Mouse (Mus musculus) stomach, postnatal 0 days (tissue): ENCODE data around the gene Ivns1abp. TPM values are rescaled to one million over a fixed set of nuclear protein-coding genes. Genes with fewer than 3 reads are reported as not detected.

ENCODE experiments used
- ATAC-seq: fragments of 200-750 bp; cut with Nextera tagmentation; 2 replicates; pipeline ENCODE4 v1.8.0; 2017; ENCODE audit not compliant: low FRiP score, low TSS enrichment
- DNase-seq: peaks from one replicate; pipeline ENCODE4 v3.0.0-alpha.2; 2016; ENCODE audit warnings: low spot score
- H3K27ac ChIP-seq: fragments of 300-500 bp; sonication (generic); replicated peaks from 2 replicates; pipeline ENCODE4 v1.5.1; 2014; ENCODE audit warnings: mild to moderate bottlenecking, control low read depth
- H3K27me3 ChIP-seq: fragments of 300-500 bp; sonication (generic); 2 replicates; pipeline ENCODE4 v1.6.1; 2014; ENCODE audit warnings: low read length; ENCODE audit not compliant: control insufficient read depth, insufficient read depth
- H3K36me3 ChIP-seq: fragments of 300-500 bp; sonication (generic); 2 replicates; pipeline ENCODE4 v1.6.1; 2014; ENCODE audit warnings: low read length, mixed read lengths; ENCODE audit not compliant: control insufficient read depth, insufficient read depth
- H3K4me1 ChIP-seq: fragments of 300-500 bp; sonication (generic); replicated peaks from 2 replicates; pipeline ENCODE4 v1.6.1; 2014; ENCODE audit warnings: antibody characterized with exemption; ENCODE audit not compliant: control insufficient read depth, insufficient read depth
- H3K4me2 ChIP-seq: fragments of 300-500 bp; sonication (generic); replicated peaks from 2 replicates; pipeline ENCODE4 v1.6.1; 2014; ENCODE audit warnings: low read depth, mild to moderate bottlenecking, control low read depth, moderate library complexity
- H3K4me3 ChIP-seq: fragments of 300-500 bp; sonication (generic); 2 replicates; pipeline ENCODE4 v1.5.1; 2014; ENCODE audit warnings: low read depth, low read length, control low read depth
- H3K9ac ChIP-seq: fragments of 300-500 bp; sonication (generic); 2 replicates; pipeline ENCODE4 v1.6.1; 2014; ENCODE audit warnings: mild to moderate bottlenecking, low read length, control low read depth, mixed read lengths
- H3K9me3 ChIP-seq: fragments of 300-500 bp; sonication (generic); 2 replicates; pipeline ENCODE4 v1.6.1; 2016; ENCODE audit warnings: low read length; ENCODE audit not compliant: control insufficient read depth
- CTCF ChIP-seq: IDR thresholded peaks from 2 replicates; pipeline ENCODE4 v1.5.1; 2016; ENCODE audit warnings: antibody characterized with exemption, low read depth, mild to moderate bottlenecking, moderate library complexity
- EP300 ChIP-seq: optimal IDR thresholded peaks from 2 replicates; pipeline ENCODE3; 2016; ENCODE audit warnings: antibody characterized with exemption
- WGBS: fragments of 180-500 bp; shearing (Covaris S2); extraction: QIAGEN DNeasy Blood & Tissue Kit; methylation state at CpG from one replicate; pipeline ENCODE4 v1.1.7; 2014; 5-methylcytosine and 5-hydroxymethylcytosine counted together
- polyA plus RNA-seq: library from polyadenylated mRNA; unstranded; fragments of >200 nt; fragmentation: Nextera tagmentation; extraction: Ambion mirVana; gene quantifications from 2 replicates; pipeline ENCODE4 v1.2.1, GENCODE M21; 2015

The Ivns1abp gene
- polyA plus RNA-seq, 1 experiment from 2014 or later, result 92.8 TPM

DNA sequence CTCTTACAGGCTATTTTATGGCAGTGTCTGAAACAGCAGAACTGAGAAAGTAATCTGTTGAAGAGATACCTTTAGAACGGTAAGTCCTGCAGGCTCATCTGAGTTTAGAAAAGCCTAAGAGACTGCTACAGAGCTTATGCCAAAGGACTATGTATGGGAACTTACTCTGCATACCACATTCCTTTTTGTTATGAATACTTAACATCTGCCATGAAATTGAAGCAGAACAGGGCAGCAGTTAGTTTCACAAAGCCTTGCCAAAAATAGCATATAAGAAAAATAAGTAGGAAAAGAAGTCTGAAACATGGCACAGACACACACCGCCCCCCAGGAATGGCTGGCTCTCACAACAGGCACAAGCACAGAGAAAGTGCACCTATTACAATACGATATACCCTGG is 65.5 kb downstream of the Ivns1abp start:
- Histone ChIP-seq H3K4me3 (no peak overlapping the region), H3K4me2 (no peak overlapping the region), H3K36me3 (no peaks in the 10 kb centered on the region), H3K27ac (no peak overlapping the region), H3K9me3 (no peaks in the 10 kb centered on the region), H3K4me1 (no peaks in the 10 kb centered on the region), H3K27me3 (no peaks in the 10 kb centered on the region), H3K9ac (no peak overlapping the region)
- ATAC-seq, result no peak
- no peak for DNase-seq
- 74% methylated on average over 3 of the region's 3 CpGs for WGBS
- no peak for TF ChIP-seq EP300
- TF ChIP-seq CTCF, result no peak

Other genes with a start within 250 kb of the Ivns1abp start
- not detected in 2 replicates for gene Gm47985, start 161.9 kb upstream of the Ivns1abp start, polyA plus RNA-seq
- 0.05 TPM in 1 of 2 replicates, not detected in the other for gene Gm8947, start 152.1 kb upstream of the Ivns1abp start, polyA plus RNA-seq
- not detected in 2 replicates for gene Gm47995, start 146.0 kb upstream of the Ivns1abp start, polyA plus RNA-seq
- gene 3110040M04Rik, start 140.4 kb upstream of the Ivns1abp start, polyA plus RNA-seq, result not detected in 2 replicates
- gene Gm47996, start 134.3 kb upstream of the Ivns1abp start, polyA plus RNA-seq, result not detected in 2 replicates
- gene Swt1, start 84.0 kb downstream of the Ivns1abp start, polyA plus RNA-seq, result 25.1 and 25.6 TPM in 2 replicates
- 15.2 and 15.9 TPM in 2 replicates for gene Trmt1l, start 84.1 kb downstream of the Ivns1abp start, polyA plus RNA-seq
- gene Rnf2, start 156.5 kb downstream of the Ivns1abp start, polyA plus RNA-seq, result 29.8 and 32.6 TPM in 2 replicates
- 17.7 and 23.5 TPM in 2 replicates for gene Fam129a, start 226.7 kb downstream of the Ivns1abp start, polyA plus RNA-seq